Mouse (Mus musculus): ENCODE results near the gene Zfp946. TPM values are rescaled to one million over a fixed set of nuclear protein-coding genes. Genes with fewer than 3 reads are reported as not detected.

Zfp946 gene
- 10 to 100 TPM; 10.1 to 10.4 TPM for total RNA-seq (2021)

DNA sequence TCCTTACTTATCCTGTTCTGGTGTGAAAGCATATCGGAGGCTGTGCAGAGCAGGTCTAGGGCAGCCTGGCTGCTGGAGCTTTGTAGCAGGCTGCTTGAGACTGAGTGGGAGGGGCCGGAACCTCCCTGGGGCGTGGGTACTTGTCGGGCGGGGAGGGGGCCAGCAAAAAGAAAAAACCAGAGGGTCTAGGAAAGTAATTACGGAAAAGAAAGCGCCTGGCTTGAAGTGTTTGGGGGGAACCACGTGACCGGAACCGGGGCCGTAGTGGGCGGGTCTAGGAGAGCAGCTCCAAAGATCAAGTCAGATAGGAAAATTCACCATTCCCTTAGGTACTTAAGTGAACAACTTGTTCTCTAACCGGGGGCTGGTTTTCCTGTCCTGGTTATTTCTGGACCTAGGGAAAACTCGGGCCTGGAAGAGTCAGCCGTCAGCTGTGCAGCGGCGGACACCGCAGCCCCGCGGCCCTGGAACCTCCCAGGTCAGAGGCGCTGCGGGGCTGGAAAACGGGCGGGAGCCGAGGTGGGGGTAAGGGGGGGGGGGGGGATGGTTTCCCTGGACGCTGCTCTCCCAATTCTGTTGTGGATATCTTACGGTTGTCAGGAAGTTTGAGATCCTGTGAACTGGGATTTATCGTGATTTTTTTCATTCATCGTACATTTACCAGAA lies at the start of gene Zfp946:
Gene Zfp946, plus strand, starts transcription at position 271 of the 666 bp plus-strand sequence.
- intact Hi-C loops (cut with DNase I), result loop anchor here (10.0 kb wide), 1 partner anchor 441 kb away; the partner anchor contains the start of gene Zfp945
- DNase-seq (ENCODE audit: low spot score in 2 of 2), result peak; percentile 73

DNA sequence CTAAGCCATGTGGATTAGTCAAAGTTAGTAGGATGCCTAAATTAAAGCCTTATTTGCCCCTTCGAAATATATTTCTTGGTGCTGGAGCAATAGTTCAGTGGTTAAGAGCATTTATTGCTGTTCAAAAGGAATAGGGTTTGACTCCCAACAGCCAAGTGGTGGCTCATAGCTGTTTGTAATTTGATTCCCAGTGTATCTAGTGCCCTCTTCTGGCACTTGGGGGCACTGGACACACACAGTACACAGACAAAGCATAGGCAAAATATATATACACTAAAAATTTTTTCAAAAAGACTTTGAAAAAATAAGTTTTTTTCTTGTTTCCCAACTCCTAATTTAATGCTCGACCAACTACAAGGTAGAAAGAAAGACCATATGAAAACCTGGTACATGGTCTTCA lies 13.3 kb upstream of the Zfp946 start:
- DNase-seq (ENCODE audit: low spot score in 2 of 2), result no peak
- intact Hi-C loops (cut with DNase I), result loop anchor here (5.0 kb wide), 1 partner anchor 58 kb away; no protein-coding TSS in a partner anchor

- DNase-seq (ENCODE audit: low spot score in 2 of 2), result peak; percentile 24 to 45
- intact Hi-C loops (cut with DNase I), result no loop called here
Measured at GRCm38 (mm10) chr17:22417510-22417909, 6.5 kb upstream of the Zfp946 start.

DNA sequence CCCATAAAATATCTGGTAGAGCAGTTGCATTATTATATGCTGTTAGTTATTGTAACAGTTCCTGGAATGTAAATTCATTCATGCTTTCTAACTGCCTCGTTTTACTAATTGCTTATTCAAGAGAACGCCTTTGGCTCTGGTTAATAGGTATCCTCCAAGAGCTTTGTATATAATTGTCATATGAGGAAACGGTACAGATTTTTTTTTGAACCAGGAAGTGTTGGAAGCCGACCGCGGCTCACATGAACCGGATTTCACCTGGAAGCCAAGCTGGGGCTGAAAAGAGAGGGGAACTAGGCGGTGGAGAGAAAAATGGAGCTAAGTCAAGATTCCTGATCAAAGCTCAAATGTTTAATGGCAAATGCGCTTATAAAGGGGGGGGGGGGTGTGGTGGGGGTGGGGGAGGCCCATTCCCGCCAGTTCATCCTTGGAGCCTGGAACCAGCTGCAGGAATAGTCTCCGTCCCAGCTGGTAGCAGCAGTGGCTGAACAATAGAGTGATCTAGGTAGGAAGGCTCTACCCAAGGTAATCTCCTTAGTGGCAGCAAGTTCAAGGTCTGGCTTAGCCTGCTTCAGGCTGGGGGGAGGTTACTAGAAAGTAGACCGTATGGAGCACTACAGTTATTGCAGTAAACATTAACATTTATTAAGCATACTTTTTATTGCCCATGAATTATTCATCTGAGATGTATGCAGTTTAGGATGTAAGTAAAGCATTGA lies 773 bp downstream of the Zfp946 start:
- peak; percentile 2 to 6 for DNase-seq (ENCODE audit: low spot score in 2 of 2)
- intact Hi-C loops (cut with DNase I), result loop anchor here (10.0 kb wide), 1 partner anchor 440 kb away; the partner anchor contains the start of gene Zfp945

DNA sequence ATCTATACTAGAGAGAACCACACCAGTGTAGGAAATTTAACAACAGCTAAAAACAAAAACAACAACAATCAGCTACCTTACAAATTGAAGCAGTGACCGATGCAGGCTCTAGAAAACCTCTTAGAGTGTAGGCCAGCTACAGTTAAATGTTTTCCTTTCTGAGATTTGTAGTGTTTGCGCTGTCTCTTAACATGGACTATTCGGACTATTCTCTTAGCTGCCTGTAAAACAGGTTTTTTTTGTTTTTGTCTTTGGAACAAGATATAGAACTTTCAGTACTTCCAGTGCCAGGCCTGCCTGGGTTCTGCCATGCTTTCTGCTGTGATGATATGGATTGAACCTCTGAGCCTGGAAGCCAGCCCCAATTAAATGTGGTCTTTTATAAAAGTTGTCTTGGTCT lies 23.7 kb downstream of the Zfp946 start:
- no peak for DNase-seq (ENCODE audit: low spot score in 2 of 2)
- intact Hi-C loops (cut with DNase I), result no loop called here

DNA sequence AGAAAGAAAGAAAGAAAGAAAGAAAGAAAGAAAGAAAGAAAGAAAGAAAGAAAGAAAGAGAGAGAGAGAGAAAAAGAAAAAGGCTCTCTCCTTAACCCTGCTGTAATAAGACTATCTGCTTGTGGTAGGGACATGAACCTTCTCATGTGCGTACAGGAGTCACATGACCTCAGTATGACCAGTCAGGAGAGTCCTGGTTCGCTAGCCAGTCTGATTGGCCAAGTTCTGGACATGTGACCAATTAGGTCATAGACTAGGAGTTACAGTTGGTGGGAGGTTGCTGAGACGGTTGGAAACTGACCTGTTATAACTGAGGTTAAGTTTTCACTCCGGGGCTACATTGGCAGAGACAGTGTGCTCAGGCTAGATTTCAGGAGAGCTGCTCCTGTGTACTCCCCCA lies 73.1 kb downstream of the Zfp946 start:
- intact Hi-C loops (cut with DNase I), result no loop called here
- DNase-seq (ENCODE audit: low spot score in 2 of 2), result no peak

Other genes with a start within 250 kb of the Zfp946 start
- 1 to 10 TPM; 4.5 to 5.3 TPM for gene Zfp994, start 198.6 kb upstream of the Zfp946 start, total RNA-seq (2021)
- gene CT030661.1, start 109.4 kb upstream of the Zfp946 start, total RNA-seq (2021), result 10 to 100 TPM; 12.2 to 12.4 TPM
- 10 to 100 TPM in 1 of 2 experiments, 1 to 10 TPM in 1; 9.2 to 11.4 TPM for gene Zfp944, start 62.8 kb upstream of the Zfp946 start, total RNA-seq (2021)
- 10 to 100 TPM; 10.2 to 10.5 TPM for gene Zfp758, start 62.8 kb upstream of the Zfp946 start, total RNA-seq (2021)
- not detected for gene Vmn2r111, start 149.3 kb downstream of the Zfp946 start, total RNA-seq (2021)
- gene Vmn2r112, start 176.7 kb downstream of the Zfp946 start, total RNA-seq (2021), result not detected

Measured in left cerebral cortex, postnatal 25 days (tissue).